Mouse (Mus musculus): ENCODE results near the gene Elmod2. TPM values are rescaled to one million over a fixed set of nuclear protein-coding genes. Genes with fewer than 3 reads are reported as not detected.

Gene Elmod2
- polyA plus RNA-seq (2014; fragmentation: Illumina TruSeq; extraction: RNeasy Lipid Tissue Mini Kit (QIAGEN cat#74804); ENCODE audit: low read depth, low replicate concordance) = 14.5 TPM

DNA sequence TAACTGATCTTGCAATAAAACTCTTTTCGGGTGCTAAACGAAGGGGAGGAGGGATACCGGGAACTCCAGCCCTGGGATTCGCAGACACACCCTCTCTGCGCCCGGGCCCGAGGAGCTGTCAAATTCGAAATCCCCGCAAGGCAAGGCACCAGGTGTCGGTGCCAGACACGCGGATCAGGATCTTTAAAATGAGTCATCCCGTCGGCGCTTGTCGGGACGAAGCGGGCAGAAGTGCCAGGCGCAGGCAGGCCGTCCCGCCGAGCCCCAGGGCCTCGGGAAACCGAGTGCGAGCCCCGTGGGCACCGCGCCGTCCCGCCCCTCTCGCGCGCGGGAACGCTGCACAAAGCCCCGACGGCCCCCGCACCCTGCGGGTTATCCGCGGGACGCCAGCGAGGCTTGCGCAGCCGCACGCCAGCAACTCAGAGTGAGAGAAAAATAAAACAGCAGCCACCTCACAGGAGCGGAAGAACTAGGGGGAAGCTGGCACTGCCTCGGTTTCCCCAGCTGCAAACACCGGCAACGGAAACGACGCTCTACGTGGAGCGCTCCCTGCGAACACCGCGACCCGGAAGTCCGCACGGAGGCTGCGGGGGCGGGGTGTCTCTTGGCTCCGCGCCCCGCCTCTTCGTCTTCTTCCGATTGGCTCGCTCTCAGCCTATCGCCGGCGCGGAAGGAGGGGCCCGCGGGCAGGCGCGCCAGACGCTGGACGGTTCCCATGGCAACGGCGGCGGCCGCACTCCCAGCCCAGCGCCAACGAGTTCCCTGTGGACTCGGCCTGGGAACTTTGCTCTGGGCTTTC lies at the start of gene Elmod2:
TSS of gene Elmod2 (minus strand) at position 588 of the 799 bp plus-strand sequence.

DNA sequence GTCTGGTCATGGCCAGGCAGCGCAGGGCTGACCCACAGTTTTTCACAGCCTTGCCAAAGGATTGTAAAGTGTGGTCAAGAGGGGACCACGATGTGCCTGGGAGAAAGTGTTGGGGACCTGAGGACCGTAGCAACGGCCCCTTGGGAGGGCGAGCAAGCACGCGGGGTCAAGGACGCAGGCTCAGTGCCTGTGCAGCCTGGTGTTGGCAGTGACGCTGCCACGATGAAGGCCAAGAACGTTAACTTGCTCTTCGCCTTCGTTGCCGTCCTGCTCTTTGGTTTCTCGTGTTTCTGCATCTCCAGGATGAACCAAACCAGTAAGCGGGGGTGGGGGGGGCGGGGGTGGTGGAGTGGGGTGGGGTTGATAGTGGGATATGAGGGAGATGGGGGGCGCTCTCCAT lies 16.0 kb upstream of the Elmod2 start, which contains the start of gene Mgat4d:
TSS of gene Mgat4d (plus strand) at position 209 of the 400 bp plus-strand sequence.

DNA sequence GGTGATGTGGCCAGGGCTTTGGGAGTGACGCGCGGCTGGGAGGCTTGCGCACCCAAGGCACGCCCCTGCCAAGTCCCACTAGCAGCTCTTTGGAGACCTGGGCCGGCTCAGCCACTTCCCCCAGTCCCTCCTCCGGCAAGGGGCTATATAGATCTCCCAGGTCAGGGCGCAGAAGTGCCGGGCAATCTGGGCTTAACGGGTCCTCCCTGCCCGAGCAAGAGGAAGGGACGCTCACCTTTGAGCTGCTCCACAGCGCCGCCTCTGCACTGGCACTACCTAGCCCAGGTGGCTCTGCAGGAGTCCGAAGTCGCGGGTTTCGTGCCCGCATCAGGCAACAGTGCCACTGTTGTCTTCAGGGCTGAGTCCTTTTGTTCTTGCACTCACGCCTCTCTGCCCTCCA lies 42.1 kb downstream of the Elmod2 start, which contains the start of gene Ucp1:
TSS of gene Ucp1 (plus strand) at position 177 of the 400 bp plus-strand sequence.

Other genes starting within 250 kb of the Elmod2 start
- gene Tbc1d9, start 167.1 kb downstream of the Elmod2 start, polyA plus RNA-seq (2014; fragmentation: Illumina TruSeq; extraction: RNeasy Lipid Tissue Mini Kit (QIAGEN cat#74804); ENCODE audit: low read depth, low replicate concordance) = 33.6 TPM
- 1.8 TPM for gene Gm10645, start 166.3 kb downstream of the Elmod2 start, polyA plus RNA-seq (2014; fragmentation: Illumina TruSeq; extraction: RNeasy Lipid Tissue Mini Kit (QIAGEN cat#74804); ENCODE audit: low read depth, low replicate concordance)
- gene Ucp1, start 42.1 kb downstream of the Elmod2 start, polyA plus RNA-seq (2014; fragmentation: Illumina TruSeq; extraction: RNeasy Lipid Tissue Mini Kit (QIAGEN cat#74804); ENCODE audit: low read depth, low replicate concordance) = 0.25 TPM
- gene Mgat4d, start 16.0 kb upstream of the Elmod2 start, polyA plus RNA-seq (2014; fragmentation: Illumina TruSeq; extraction: RNeasy Lipid Tissue Mini Kit (QIAGEN cat#74804); ENCODE audit: low read depth, low replicate concordance) = 1.8 TPM
- gene Clgn, start 57.4 kb upstream of the Elmod2 start, polyA plus RNA-seq (2014; fragmentation: Illumina TruSeq; extraction: RNeasy Lipid Tissue Mini Kit (QIAGEN cat#74804); ENCODE audit: low read depth, low replicate concordance) = 10.1 TPM
- gene Scoc, start 125.9 kb upstream of the Elmod2 start, polyA plus RNA-seq (2014; fragmentation: Illumina TruSeq; extraction: RNeasy Lipid Tissue Mini Kit (QIAGEN cat#74804); ENCODE audit: low read depth, low replicate concordance) = 64.7 TPM
- gene Olfr370, start 203.3 kb upstream of the Elmod2 start, polyA plus RNA-seq (2014; fragmentation: Illumina TruSeq; extraction: RNeasy Lipid Tissue Mini Kit (QIAGEN cat#74804); ENCODE audit: low read depth, low replicate concordance) = not detected
- gene Ndufb7, start 234.2 kb upstream of the Elmod2 start, polyA plus RNA-seq (2014; fragmentation: Illumina TruSeq; extraction: RNeasy Lipid Tissue Mini Kit (QIAGEN cat#74804); ENCODE audit: low read depth, low replicate concordance) = 219 TPM

Measured in adipose tissue, adult 10 weeks (tissue).